Mouse (Mus musculus) liver, embryonic 13.5 days (tissue): ENCODE results near the gene Tmem45a. TPM values are rescaled to one million over a fixed set of nuclear protein-coding genes. Genes with fewer than 3 reads are reported as not detected.
A peak's percentile ranks its signal among the peaks of the same experiment; 100 is the strongest.
"Not testable (repeated sequence)": the region's sequence is repeated elsewhere in the genome, so short reads cannot be mapped to it uniquely, and the experiment has no call there.

Source experiments
- ATAC-seq: fragments of 200-750 bp; cut with Nextera tagmentation; 2 replicates; pipeline ENCODE4 v1.8.0; 2017; ENCODE audit warnings: low read depth, mild to moderate bottlenecking, moderate number of reproducible peaks, moderate library complexity
- DNase-seq: peaks from one replicate; pipeline ENCODE4 v3.0.0; 2022
- H3K27ac ChIP-seq: fragments of 300-500 bp; sonication (generic); 2 replicates; pipeline ENCODE4 v1.5.1; 2015; ENCODE audit warnings: moderate library complexity, mild to moderate bottlenecking, inconsistent platforms
- H3K27me3 ChIP-seq: fragments of 300-500 bp; sonication (generic); 2 replicates; pipeline ENCODE4 v1.6.1; 2015; ENCODE audit warnings: mild to moderate bottlenecking, inconsistent platforms
- H3K36me3 ChIP-seq: fragments of 300-500 bp; sonication (generic); 2 replicates; pipeline ENCODE4 v1.6.1; 2015; ENCODE audit warnings: mild to moderate bottlenecking, inconsistent platforms
- H3K4me1 ChIP-seq: fragments of 300-500 bp; sonication (generic); replicated peaks from 2 replicates; pipeline ENCODE4 v1.6.1; 2015; ENCODE audit warnings: inconsistent platforms
- H3K4me2 ChIP-seq: fragments of 300-500 bp; sonication (generic); 2 replicates; pipeline ENCODE4 v1.6.1; 2015; ENCODE audit warnings: inconsistent platforms, mild to moderate bottlenecking, moderate library complexity
- H3K4me3 ChIP-seq: fragments of 300-500 bp; sonication (generic); replicated peaks from 2 replicates; pipeline ENCODE4 v1.5.1; 2015; ENCODE audit warnings: mild to moderate bottlenecking, inconsistent platforms
- H3K9ac ChIP-seq: fragments of 300-500 bp; sonication (generic); 2 replicates; pipeline ENCODE4 v1.6.1; 2015; ENCODE audit warnings: mild to moderate bottlenecking, inconsistent platforms
- H3K9me3 ChIP-seq: fragments of 300-500 bp; sonication (generic); replicated peaks from 2 replicates; pipeline ENCODE4 v1.6.1; 2016; ENCODE audit warnings: inconsistent platforms
- WGBS: fragments of 180-500 bp; shearing (Covaris S2); methylation state at CpG from one replicate; pipeline ENCODE4 v1.1.7; 2015; ENCODE audit not compliant: insufficient replicate concordance; 5-methylcytosine and 5-hydroxymethylcytosine counted together
- polyA plus RNA-seq: library from polyadenylated mRNA; unstranded; fragments of >200 nt; fragmentation: Nextera tagmentation; extraction: Ambion mirVana; gene quantifications from 2 replicates; pipeline ENCODE4 v1.2.1, GENCODE M21; 2015

Tmem45a gene
- polyA plus RNA-seq, result 0.79 and 1.7 TPM in 2 replicates

DNA sequence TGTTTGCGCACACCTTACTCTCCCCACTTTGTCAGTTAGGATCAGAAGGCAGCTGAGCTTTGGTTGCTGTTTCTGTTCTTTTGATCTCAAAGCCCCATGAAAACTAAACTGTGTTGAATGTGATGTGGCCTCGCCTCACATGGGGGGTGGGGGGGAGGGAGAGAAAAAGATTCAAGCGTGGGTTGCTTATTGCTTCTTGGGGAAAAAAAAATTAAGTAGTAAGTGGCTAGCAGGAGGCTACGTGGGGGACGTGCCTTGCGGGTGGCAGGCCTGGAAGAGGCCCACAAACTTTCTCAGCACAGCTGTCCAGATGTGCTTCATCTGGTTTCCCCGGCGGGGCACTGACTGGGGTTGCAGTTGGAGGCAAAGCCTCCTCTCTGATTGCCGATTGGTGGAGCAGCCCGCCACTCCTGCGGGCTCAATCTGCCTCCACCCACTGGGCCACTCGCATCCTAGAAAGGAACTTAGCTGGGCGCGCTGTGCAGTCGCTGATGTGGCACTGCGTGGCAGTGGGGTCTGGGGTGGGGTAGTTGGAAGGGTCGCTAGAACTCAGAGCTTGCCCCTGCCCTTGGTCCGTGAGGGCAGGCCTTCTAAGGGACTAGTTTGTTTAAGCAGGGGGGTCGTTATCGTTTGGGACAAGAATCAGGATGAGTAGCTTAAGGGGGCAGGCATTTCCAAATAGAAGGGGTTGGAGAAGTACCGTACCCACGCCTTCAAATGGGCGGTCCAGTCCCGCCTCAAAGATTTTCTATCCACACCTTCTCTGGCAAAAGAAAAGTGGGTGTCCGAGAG is at the start of gene Tmem45a:
TSS of gene Tmem45a (minus strand) at position 343 of the 792 bp plus-strand sequence.
- no peak within 1 kb of the TSS for H3K27ac ChIP-seq
- H3K4me2 ChIP-seq, result peak within 1 kb of the TSS; percentile 66
- peak; percentile 57 for DNase-seq
- H3K36me3 ChIP-seq, result no peaks in the 10 kb centered on the region
- H3K4me3 ChIP-seq, result peak within 1 kb of the TSS; percentile 46
- peak; percentile 91 for ATAC-seq
- H3K27me3 ChIP-seq, result no peaks in the 10 kb centered on the region
- H3K9ac ChIP-seq, result no peak within 1 kb of the TSS
- 5% methylated on average over 25 of the region's 25 CpGs for WGBS
- H3K4me1 ChIP-seq, result peaks cover 8% of the 10 kb centered on the region
- H3K9me3 ChIP-seq, result no peaks in the 10 kb centered on the region

DNA sequence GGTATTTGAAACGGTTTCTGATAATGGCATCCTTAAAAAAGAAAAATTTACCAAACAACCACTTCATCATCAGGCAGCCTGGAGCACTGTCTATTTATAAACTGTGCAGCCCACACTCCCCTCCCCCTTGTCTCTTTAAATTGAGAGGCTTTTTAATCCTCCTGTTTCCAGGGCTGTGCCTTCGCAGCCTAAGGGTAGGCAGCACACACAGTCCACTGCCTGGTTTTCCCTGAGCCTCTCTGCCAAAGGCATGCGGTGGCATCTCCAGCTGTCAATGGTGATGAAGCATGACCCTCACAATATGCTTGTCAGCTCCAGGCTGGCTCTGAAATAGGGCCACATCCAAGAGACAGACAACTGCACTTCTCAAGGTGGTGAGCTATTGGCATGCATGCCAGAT is 42.1 kb upstream of the Tmem45a start, which contains the start of gene Lnp1:
TSS of gene Lnp1 (minus strand) at position 39 of the 400 bp plus-strand sequence.
- Histone ChIP-seq H3K4me3 (no peak within 1 kb of the TSS), H3K4me1 (no peaks in the 10 kb centered on the region), H3K9ac (no peak within 1 kb of the TSS), H3K27me3 (no peaks in the 10 kb centered on the region), H3K4me2 (no peak within 1 kb of the TSS), H3K36me3 (no peaks in the 10 kb centered on the region), H3K27ac (no peak within 1 kb of the TSS), H3K9me3 (no peaks in the 10 kb centered on the region)
- WGBS, result 67% methylated on average over 3 of the region's 3 CpGs
- ATAC-seq (no peak), DNase-seq (no peak)

DNA sequence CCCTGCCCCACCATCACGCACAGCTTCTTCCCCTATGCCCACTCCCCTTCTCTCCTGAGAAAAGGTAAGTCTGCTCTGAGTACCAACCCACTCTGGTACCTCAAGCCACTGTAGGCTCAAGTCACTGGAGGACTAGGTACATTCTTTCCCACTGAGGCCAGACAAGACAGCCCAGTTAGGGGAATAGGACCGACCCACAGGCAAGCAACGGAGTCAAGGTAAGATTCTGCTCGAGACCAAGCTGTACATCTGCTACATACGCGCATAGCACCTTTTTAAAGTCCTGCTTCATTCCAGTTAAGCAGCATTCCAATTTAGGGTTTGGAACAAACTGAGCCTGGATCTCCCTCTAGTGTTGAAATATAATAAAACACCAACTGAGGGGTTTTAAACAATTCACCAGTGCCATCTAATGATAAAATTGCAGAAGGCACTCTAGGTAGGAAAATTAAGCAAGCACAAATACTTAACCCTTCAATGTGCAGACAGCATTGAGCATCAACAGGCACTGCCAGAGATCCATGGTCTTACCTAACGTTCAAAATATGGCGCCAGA is 34.2 kb upstream of the Tmem45a start:
- no peak overlapping the region for H3K27ac ChIP-seq
- 18% methylated on average over 8 of the region's 8 CpGs for WGBS
- no peak overlapping the region for H3K9ac ChIP-seq
- H3K9me3 ChIP-seq, result no peaks in the 10 kb centered on the region
- H3K4me2 ChIP-seq, result no peak overlapping the region
- H3K27me3 ChIP-seq, result no peaks in the 10 kb centered on the region
- no peak for DNase-seq
- ATAC-seq, result no peak
- no peaks in the 10 kb centered on the region for H3K36me3 ChIP-seq
- no peak overlapping the region for H3K4me3 ChIP-seq
- H3K4me1 ChIP-seq, result no peaks in the 10 kb centered on the region

DNA sequence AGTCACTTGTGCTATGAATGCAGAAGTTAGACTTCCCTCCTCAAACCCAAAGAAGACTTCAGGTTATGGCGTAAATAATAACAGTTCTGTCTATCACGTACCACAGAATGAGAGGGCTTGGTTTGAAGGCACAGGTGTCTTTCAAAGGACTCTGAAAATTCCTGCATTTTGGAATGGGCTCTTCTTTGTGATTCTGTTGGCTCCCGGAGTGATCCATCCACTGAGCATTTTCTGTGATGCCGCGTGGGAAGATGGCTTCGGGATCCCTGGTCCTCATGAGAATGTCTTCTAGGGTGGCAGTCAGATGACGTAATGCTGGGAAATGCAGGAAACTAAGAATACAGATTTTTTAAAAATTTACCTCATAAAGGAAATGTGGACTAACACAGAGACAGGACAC is 31.3 kb upstream of the Tmem45a start:
- WGBS, result 73% methylated on average over 7 of the region's 7 CpGs

DNA sequence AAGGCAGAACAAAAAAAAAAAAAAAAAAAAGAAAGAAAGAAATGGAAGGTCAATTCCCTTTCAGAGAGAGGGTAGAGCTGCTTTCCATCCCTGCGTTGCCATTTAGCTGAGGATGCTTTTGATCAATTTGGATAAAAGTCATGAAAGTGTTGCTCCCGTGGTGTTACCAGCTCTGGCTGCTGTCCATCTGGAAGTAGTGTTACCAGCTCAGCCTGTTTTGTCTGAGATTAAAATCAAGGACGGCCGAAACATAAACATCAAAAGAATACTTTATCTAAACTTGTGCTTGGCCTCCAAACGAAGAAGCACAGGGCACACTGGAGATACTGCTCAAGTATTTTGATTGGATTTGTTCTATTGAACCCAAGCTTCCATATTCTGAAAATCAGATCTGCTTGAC is 23.0 kb upstream of the Tmem45a start:
- no peaks in the 10 kb centered on the region for H3K4me1 ChIP-seq
- no peak overlapping the region for H3K9ac ChIP-seq
- H3K36me3 ChIP-seq, result no peaks in the 10 kb centered on the region
- no peak overlapping the region for H3K4me2 ChIP-seq
- 51% methylated on average over 5 of the region's 5 CpGs for WGBS
- no peak overlapping the region for H3K4me3 ChIP-seq
- H3K27ac ChIP-seq, result no peak overlapping the region
- DNase-seq (no peak), ATAC-seq (no peak)
- no peaks in the 10 kb centered on the region for H3K9me3 ChIP-seq
- no peaks in the 10 kb centered on the region for H3K27me3 ChIP-seq

More for the DNA sequence above, 31.3 kb upstream of the Tmem45a start:
- Histone ChIP-seq H3K36me3 (no peaks in the 10 kb centered on the region), H3K4me2 (no peak overlapping the region), H3K4me3 (no peak overlapping the region), H3K9me3 (no peaks in the 10 kb centered on the region), H3K9ac (no peak overlapping the region), H3K4me1 (no peaks in the 10 kb centered on the region), H3K27me3 (no peaks in the 10 kb centered on the region), H3K27ac (no peak overlapping the region)
- no peak for ATAC-seq
- DNase-seq, result no peak

DNA sequence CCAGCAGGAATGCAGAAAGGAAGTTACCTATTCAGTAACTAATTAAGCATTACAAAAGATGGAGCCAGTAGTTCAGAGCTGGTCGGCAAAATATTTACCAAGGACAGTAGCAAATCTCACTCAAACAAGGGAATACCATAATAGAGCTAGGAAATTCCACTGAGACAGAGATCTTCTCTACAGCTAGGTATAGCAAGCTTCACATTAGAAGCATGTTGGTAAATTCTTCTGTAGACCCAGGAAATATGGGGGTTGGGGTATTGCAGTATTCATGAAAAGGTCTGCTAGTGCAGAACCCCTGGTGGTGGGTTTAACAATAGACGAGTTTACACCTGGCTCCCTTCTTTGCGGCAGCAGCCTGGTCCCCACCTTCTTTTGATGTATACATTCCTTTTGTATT is 16.2 kb upstream of the Tmem45a start:
- H3K4me1 ChIP-seq, H3K4me3 ChIP-seq, H3K9me3 ChIP-seq, H3K36me3 ChIP-seq, H3K27me3 ChIP-seq, H3K4me2 ChIP-seq, DNase-seq, H3K9ac ChIP-seq, ATAC-seq, H3K27ac ChIP-seq: not testable (repeated sequence)
- WGBS, result 57% methylated on average over 3 of the region's 3 CpGs

DNA sequence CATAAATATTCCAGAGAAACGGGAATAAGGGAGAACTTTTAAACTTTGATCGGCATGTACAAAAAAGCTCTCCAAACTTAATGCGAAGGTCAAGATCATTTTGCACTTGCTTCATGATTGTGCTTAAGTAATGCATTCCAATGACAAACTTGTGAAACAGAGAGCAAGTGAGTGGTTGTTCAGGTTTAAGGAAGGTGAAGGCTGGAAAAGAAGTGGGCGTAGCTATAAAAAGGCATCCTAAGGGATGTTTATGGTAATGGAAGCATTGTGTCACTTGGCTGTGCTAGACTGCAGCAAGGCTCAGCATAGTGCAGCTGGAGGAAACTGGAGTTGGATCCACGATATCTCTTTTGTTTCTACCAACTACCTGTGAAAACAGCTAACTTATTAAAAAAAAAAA is 5.6 kb upstream of the Tmem45a start:
- H3K27me3 ChIP-seq, result no peaks in the 10 kb centered on the region
- no peak overlapping the region for H3K4me3 ChIP-seq
- ATAC-seq, result no peak
- H3K9ac ChIP-seq, result no peak overlapping the region
- H3K4me2 ChIP-seq, result no peak overlapping the region
- H3K9me3 ChIP-seq, result no peaks in the 10 kb centered on the region
- no peak for DNase-seq
- no peak overlapping the region for H3K27ac ChIP-seq
- WGBS, result 75% methylated on average over 5 of the region's 5 CpGs
- no peaks in the 10 kb centered on the region for H3K4me1 ChIP-seq
- H3K36me3 ChIP-seq, result no peaks in the 10 kb centered on the region

DNA sequence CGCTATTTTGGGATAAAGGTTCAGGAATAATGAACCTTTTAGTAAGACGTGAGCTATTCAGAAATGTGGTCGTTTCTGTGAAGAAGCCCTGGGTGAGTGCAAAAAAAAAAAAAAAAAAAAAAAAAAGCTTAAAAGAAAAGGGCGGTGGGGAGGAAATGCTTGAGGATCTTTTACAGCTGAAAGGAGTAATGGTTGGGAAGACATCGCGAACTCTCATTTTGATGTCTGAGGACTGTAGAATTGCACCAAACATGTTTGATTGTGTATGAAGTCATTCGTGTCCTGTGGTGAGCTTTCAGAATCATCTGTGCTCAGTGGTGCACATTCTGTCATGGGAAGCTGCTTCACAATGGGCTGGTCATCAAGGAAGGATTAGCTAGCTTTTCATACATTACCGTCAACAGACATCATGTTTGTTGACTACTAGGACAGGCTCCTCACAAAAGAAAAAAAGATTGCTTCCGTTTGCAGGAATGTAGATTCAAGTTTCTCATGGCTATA is 700 bp upstream of the Tmem45a start:
- H3K27me3 ChIP-seq, result no peaks in the 10 kb centered on the region
- no peak overlapping the region for H3K27ac ChIP-seq
- H3K4me3 ChIP-seq, result peak overlapping the region; percentile 46
- peaks cover 8% of the 10 kb centered on the region for H3K4me1 ChIP-seq
- no peak for DNase-seq
- H3K9ac ChIP-seq, result no peak overlapping the region
- H3K4me2 ChIP-seq, result peak overlapping the region; percentile 66
- no peaks in the 10 kb centered on the region for H3K9me3 ChIP-seq
- whole genome bisulfite sequencing, result 28% methylated on average over 9 of the region's 9 CpGs
- H3K36me3 ChIP-seq, result no peaks in the 10 kb centered on the region
- no peak for ATAC-seq

DNA sequence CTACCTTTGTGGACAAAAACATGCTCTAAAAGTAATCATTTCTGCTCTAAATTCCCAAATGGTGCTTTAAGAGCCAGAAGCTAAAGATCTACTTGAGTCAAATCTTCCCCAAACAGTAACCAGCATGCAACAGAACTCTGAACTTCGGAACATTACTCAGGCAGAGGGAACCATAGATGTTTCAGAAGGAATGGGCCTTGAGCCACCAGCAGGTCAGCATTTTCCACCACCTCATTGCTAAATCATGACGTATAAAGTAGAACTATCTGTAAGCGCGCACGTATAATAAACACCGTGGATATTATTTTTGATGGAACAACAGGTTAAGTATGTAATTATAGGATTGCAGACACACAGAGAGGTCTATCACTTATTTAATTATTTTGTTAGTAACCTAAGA is 1.2 kb downstream of the Tmem45a start:
- no peaks in the 10 kb centered on the region for H3K36me3 ChIP-seq
- no peak overlapping the region for H3K4me3 ChIP-seq
- DNase-seq (no peak), ATAC-seq (no peak)
- H3K27me3 ChIP-seq, result no peaks in the 10 kb centered on the region
- no peak overlapping the region for H3K4me2 ChIP-seq
- H3K4me1 ChIP-seq, result peaks cover 8% of the 10 kb centered on the region
- 86% methylated on average over 6 of the region's 6 CpGs for WGBS
- H3K9me3 ChIP-seq, result no peaks in the 10 kb centered on the region
- H3K27ac ChIP-seq, result no peak overlapping the region
- no peak overlapping the region for H3K9ac ChIP-seq

DNA sequence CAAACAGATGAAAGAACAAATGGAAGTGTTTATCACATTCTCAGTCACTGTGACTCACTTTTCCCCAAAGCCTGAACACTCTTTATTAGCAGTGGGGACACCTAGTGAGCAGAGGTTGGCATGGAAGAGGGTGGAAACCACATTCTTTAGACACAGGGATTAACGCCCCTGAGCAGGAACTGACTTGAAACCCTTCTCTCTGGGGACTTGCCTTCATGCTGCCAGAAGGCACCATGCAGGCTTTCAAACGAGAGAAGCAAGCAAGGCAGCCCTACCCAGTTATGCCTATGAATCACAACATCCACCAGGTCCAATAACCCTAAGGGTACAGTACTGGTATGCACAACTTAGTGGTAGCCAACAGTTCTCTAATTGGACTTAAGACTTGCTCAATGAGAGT is 12.6 kb downstream of the Tmem45a start:
- no peak for ATAC-seq
- 34% methylated on average over 2 of the region's 2 CpGs for WGBS
- no peak overlapping the region for H3K4me3 ChIP-seq
- no peaks in the 10 kb centered on the region for H3K4me1 ChIP-seq
- no peaks in the 10 kb centered on the region for H3K36me3 ChIP-seq
- H3K4me2 ChIP-seq, result no peak overlapping the region
- no peak for DNase-seq
- H3K9ac ChIP-seq, result no peak overlapping the region
- no peaks in the 10 kb centered on the region for H3K9me3 ChIP-seq
- H3K27me3 ChIP-seq, result no peaks in the 10 kb centered on the region
- no peak overlapping the region for H3K27ac ChIP-seq

DNA sequence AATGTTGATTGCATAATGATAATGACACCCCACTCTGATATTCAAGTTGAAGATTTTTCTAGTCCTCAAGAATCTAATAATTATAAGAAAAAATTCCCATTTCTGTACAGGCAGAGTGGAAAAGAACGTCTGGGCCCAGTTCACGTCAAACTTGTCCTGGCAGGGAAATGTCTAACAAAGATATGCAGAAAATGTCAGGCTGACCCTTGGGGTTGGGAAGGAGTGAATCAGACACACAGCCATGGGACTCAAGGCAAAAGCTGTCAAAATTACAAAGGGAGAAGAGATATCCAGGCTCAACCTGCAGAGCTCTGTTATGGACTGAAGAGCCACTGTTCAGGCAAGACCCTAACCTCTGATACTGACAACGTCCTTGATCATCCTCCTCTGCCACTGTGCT is 15.5 kb downstream of the Tmem45a start:
- Histone ChIP-seq H3K4me3 (no peak overlapping the region), H3K4me1 (no peaks in the 10 kb centered on the region), H3K4me2 (no peak overlapping the region), H3K9me3 (no peaks in the 10 kb centered on the region), H3K27me3 (no peaks in the 10 kb centered on the region), H3K36me3 (no peaks in the 10 kb centered on the region), H3K27ac (no peak overlapping the region), H3K9ac (no peak overlapping the region)
- DNase-seq (no peak), ATAC-seq (no peak)
- 59% methylated on average over 3 of the region's 3 CpGs for WGBS

DNA sequence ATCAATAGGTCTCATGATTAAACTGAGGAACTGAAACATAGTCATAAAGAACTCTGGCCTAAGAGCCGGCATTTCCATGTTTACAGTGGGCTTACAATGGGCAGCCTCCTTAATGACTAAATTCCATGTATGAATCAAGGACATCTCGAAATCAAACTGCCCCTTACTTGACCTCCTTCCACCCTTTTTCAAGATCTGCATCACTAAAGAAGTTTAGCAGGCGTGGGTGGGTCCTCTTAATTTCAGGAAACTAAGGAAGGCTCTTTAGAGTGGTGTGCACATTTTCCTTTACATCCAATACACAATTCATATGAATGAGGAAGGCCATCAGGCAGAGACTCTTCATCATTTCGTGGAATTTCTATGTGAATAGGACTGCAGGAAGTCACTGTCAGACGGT is 17.6 kb downstream of the Tmem45a start:
- Histone ChIP-seq H3K4me3 (no peak overlapping the region), H3K9ac (no peak overlapping the region), H3K27ac (no peak overlapping the region), H3K36me3 (no peaks in the 10 kb centered on the region), H3K4me2 (no peak overlapping the region), H3K9me3 (no peaks in the 10 kb centered on the region), H3K4me1 (no peaks in the 10 kb centered on the region), H3K27me3 (no peaks in the 10 kb centered on the region)
- ATAC-seq, result no peak
- WGBS, result 54% methylated on average over 5 of the region's 5 CpGs
- no peak for DNase-seq
